Mouse (Mus musculus) midbrain, embryonic 14.5 days (tissue): ENCODE measurements around the gene Cdk14. TPM values are rescaled to one million over a fixed set of nuclear protein-coding genes. Genes with fewer than 3 reads are reported as not detected.

Experiments used
- ATAC-seq: fragments of 200-750 bp; cut with Nextera tagmentation; 2 replicates; pipeline ENCODE4 v1.8.0; 2017; ENCODE audit warnings: moderate number of reproducible peaks, moderate library complexity; ENCODE audit not compliant: low FRiP score, low TSS enrichment
- DNase-seq: peaks from one replicate; pipeline ENCODE4 v3.0.0-alpha.2; 2015
- H3K27ac ChIP-seq: fragments of 300-500 bp; sonication (generic); replicated peaks from 2 replicates; pipeline ENCODE4 v1.5.1; 2014; ENCODE audit warnings: mild to moderate bottlenecking, low read depth, low read length, moderate library complexity
- H3K27me3 ChIP-seq: fragments of 300-500 bp; sonication (generic); 2 replicates; pipeline ENCODE4 v1.6.1; 2014; ENCODE audit warnings: low read length, control low read depth, mixed read lengths; ENCODE audit not compliant: control insufficient read depth, insufficient read depth
- H3K36me3 ChIP-seq: fragments of 300-500 bp; sonication (generic); 2 replicates; pipeline ENCODE4 v1.6.1; 2014; ENCODE audit warnings: low read length, control low read depth; ENCODE audit not compliant: control insufficient read depth, insufficient read depth
- H3K4me1 ChIP-seq: fragments of 300-500 bp; sonication (generic); 2 replicates; pipeline ENCODE4 v1.6.1; 2014; ENCODE audit warnings: mild to moderate bottlenecking, antibody characterized with exemption, low read length, control low read depth; ENCODE audit not compliant: control insufficient read depth, insufficient read depth
- H3K4me2 ChIP-seq: fragments of 300-500 bp; sonication (generic); 2 replicates; pipeline ENCODE4 v1.6.1; 2014; ENCODE audit warnings: mild to moderate bottlenecking, low read length, moderate library complexity
- H3K4me3 ChIP-seq: fragments of 300-500 bp; sonication (generic); replicated peaks from 2 replicates; pipeline ENCODE4 v1.5.1; 2014; ENCODE audit warnings: low read depth, low read length
- H3K9ac ChIP-seq: fragments of 300-500 bp; sonication (generic); replicated peaks from 2 replicates; pipeline ENCODE4 v1.6.1; 2014; ENCODE audit warnings: mild to moderate bottlenecking, low read length, moderate library complexity
- H3K9me3 ChIP-seq: fragments of 300-500 bp; sonication (generic); 2 replicates; pipeline ENCODE4 v1.6.1; 2016; ENCODE audit warnings: low read length, control low read depth, mixed read lengths; ENCODE audit not compliant: control insufficient read depth
- WGBS: fragments of 180-500 bp; shearing (Covaris S2); extraction: QIAGEN DNeasy Blood & Tissue Kit; methylation state at CpG from one replicate; pipeline ENCODE4 v1.1.7; 2014; 5-methylcytosine and 5-hydroxymethylcytosine counted together
- polyA plus RNA-seq: library from polyadenylated mRNA; unstranded; fragments of >200 nt; fragmentation: Nextera tagmentation; extraction: Ambion mirVana; gene quantifications from 2 replicates; pipeline ENCODE4 v1.2.1, GENCODE M21; 2014

Cdk14 gene
- polyA plus RNA-seq, 1 experiment from 2014 or later, result 54.0 TPM

- Histone ChIP-seq H3K9me3 (no peaks in the 10 kb centered on the region), H3K27me3 (no peaks in the 10 kb centered on the region), H3K9ac (no peak overlapping the region), H3K4me1 (no peaks in the 10 kb centered on the region), H3K4me2 (no peak overlapping the region), H3K36me3 (no peaks in the 10 kb centered on the region), H3K4me3 (no peak overlapping the region), H3K27ac (no peak overlapping the region)
- DNase-seq, result no peak
- WGBS, result 98% methylated on average over 5 of the region's 5 CpGs
- ATAC-seq, result no peak
Observed at GRCm38 (mm10) chr5:5359370-5359769, 60.7 kb downstream of the Cdk14 start.

GRCm38 (mm10) chr5:5358019-5358717 lies 61.9 kb downstream of the Cdk14 start:
- ATAC-seq, result no peak
- H3K36me3 ChIP-seq, result no peaks in the 10 kb centered on the region
- no peak overlapping the region for H3K9ac ChIP-seq
- WGBS, result 92% methylated on average over 18 of the region's 18 CpGs
- no peaks in the 10 kb centered on the region for H3K4me1 ChIP-seq
- no peak for DNase-seq
- H3K27me3 ChIP-seq, result no peaks in the 10 kb centered on the region
- H3K4me3 ChIP-seq, result no peak overlapping the region
- no peak overlapping the region for H3K27ac ChIP-seq
- no peaks in the 10 kb centered on the region for H3K9me3 ChIP-seq
- no peak overlapping the region for H3K4me2 ChIP-seq

- no peaks in the 10 kb centered on the region for H3K4me1 ChIP-seq
- ATAC-seq (no peak), DNase-seq (no peak)
- H3K4me3 ChIP-seq, result no peak overlapping the region
- H3K27ac ChIP-seq, result no peak overlapping the region
- H3K4me2 ChIP-seq, result no peak overlapping the region
- H3K36me3 ChIP-seq, result no peaks in the 10 kb centered on the region
- no peaks in the 10 kb centered on the region for H3K27me3 ChIP-seq
- H3K9ac ChIP-seq, result no peak overlapping the region
- no peaks in the 10 kb centered on the region for H3K9me3 ChIP-seq
- 55% methylated on average over 5 of the region's 5 CpGs for WGBS
Observed at GRCm38 (mm10) chr5:5354684-5355368, 65.3 kb downstream of the Cdk14 start.

GRCm38 (mm10) chr5:5353946-5354345 lies 66.2 kb downstream of the Cdk14 start:
- no peak for ATAC-seq
- Histone ChIP-seq H3K27me3 (no peaks in the 10 kb centered on the region), H3K9ac (no peak overlapping the region), H3K27ac (no peak overlapping the region), H3K4me1 (no peaks in the 10 kb centered on the region), H3K4me2 (no peak overlapping the region), H3K9me3 (no peaks in the 10 kb centered on the region), H3K36me3 (no peaks in the 10 kb centered on the region), H3K4me3 (no peak overlapping the region)
- 21% methylated on average over 1 of the region's 1 CpGs for WGBS
- no peak for DNase-seq

- Histone ChIP-seq H3K4me1 (peaks cover 18% of the 10 kb centered on the region), H3K4me2 (no peak overlapping the region), H3K9ac (no peak overlapping the region), H3K4me3 (no peak overlapping the region), H3K27ac (no peak overlapping the region), H3K27me3 (no peaks in the 10 kb centered on the region), H3K9me3 (peaks cover 6% of the 10 kb centered on the region), H3K36me3 (no peaks in the 10 kb centered on the region)
- DNase-seq (no peak), ATAC-seq (no peak)
- 90% methylated on average over 5 of the region's 5 CpGs for WGBS
Observed at GRCm38 (mm10) chr5:5344646-5345045, 75.5 kb downstream of the Cdk14 start.

GRCm38 (mm10) chr5:5343741-5344140 lies 76.4 kb downstream of the Cdk14 start:
- peaks cover 6% of the 10 kb centered on the region for H3K9me3 ChIP-seq
- WGBS, result 84% methylated on average over 2 of the region's 2 CpGs
- peaks cover 18% of the 10 kb centered on the region for H3K4me1 ChIP-seq
- ATAC-seq, result no peak
- no peak overlapping the region for H3K4me2 ChIP-seq
- H3K36me3 ChIP-seq, result no peaks in the 10 kb centered on the region
- DNase-seq, result no peak
- H3K4me3 ChIP-seq, result no peak overlapping the region
- H3K27me3 ChIP-seq, result no peaks in the 10 kb centered on the region
- H3K27ac ChIP-seq, result peak overlapping the region; percentile 81
- H3K9ac ChIP-seq, result no peak overlapping the region

- Histone ChIP-seq H3K9ac (no peak overlapping the region), H3K4me2 (no peak overlapping the region), H3K4me3 (no peak overlapping the region), H3K4me1 (peaks cover 18% of the 10 kb centered on the region), H3K27ac (peak overlapping the region; percentile 81), H3K36me3 (no peaks in the 10 kb centered on the region), H3K9me3 (peaks cover 6% of the 10 kb centered on the region), H3K27me3 (no peaks in the 10 kb centered on the region)
- ATAC-seq, result peak; percentile 76
- DNase-seq, result peak; percentile 37
- WGBS, result 49% methylated on average over 2 of the region's 2 CpGs
Observed at GRCm38 (mm10) chr5:5343267-5343666, 76.8 kb downstream of the Cdk14 start.

- DNase-seq (peak; percentile 94), ATAC-seq (peak; percentile 94)
- no peak overlapping the region for H3K4me3 ChIP-seq
- peak overlapping the region; percentile 81 for H3K27ac ChIP-seq
- WGBS, result 35% methylated on average over 11 of the region's 11 CpGs
- no peaks in the 10 kb centered on the region for H3K27me3 ChIP-seq
- H3K36me3 ChIP-seq, result no peaks in the 10 kb centered on the region
- H3K9me3 ChIP-seq, result peaks cover under 1% of the 10 kb centered on the region; the same call in 1 of the 2 replicates
- H3K9ac ChIP-seq, result no peak overlapping the region
- H3K4me1 ChIP-seq, result peaks cover 18% of the 10 kb centered on the region
- 0 out of 2 replicates have a peak overlapping the region, but pooled peaks have one; percentile 13 for H3K4me2 ChIP-seq
Observed at GRCm38 (mm10) chr5:5342410-5343137, 77.5 kb downstream of the Cdk14 start.
